Mouse (Mus musculus) right cerebral cortex, adult 18-20 months (tissue): ENCODE results near the gene Ipo11.

Experiments
- DNase-seq: peaks from one replicate; pipeline ENCODE4 v3.0.0; 2022; ENCODE audit warnings: mixed read lengths

The Ipo11 gene

DNA sequence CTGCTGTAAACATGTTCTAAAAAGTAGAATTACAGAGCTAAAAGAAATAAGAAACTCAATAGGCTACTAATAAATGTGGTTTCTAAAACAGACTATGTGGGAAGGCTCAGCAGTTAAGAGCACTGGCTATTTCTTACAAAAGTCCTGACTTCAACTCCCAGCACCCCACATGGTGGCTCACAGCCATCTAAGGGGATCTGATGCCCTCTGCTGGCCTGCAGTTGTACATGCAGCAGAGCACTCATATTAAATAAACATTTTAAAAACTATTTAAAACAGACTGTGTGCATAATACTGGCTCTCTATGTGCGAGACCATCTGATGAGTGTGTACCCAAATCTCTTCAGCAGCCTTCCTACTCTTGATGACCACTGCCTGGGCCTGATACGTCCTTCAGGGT lies 42.5 kb downstream of the Ipo11 start:
- DNase-seq: no peak

DNA sequence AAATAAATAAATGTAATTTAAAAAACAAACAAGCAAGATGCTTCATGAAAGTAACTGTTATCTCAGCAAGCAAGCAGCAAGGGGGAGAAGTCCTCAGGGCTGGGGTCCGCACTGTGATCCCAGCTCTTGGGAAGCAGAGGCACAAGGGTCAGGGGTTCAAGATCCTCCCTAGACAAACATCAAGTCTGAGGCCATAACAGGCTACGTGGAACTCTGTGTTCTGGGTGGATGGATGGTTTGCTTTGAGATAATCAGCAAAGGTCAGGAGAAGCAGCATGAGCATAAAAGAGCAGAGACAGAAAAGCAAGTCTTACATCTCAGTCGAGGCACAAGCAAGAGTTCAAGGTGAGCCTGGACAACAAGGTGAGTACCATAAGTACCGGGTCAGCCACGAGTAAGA lies 43.1 kb downstream of the Ipo11 start:
- DNase-seq: no peak

DNA sequence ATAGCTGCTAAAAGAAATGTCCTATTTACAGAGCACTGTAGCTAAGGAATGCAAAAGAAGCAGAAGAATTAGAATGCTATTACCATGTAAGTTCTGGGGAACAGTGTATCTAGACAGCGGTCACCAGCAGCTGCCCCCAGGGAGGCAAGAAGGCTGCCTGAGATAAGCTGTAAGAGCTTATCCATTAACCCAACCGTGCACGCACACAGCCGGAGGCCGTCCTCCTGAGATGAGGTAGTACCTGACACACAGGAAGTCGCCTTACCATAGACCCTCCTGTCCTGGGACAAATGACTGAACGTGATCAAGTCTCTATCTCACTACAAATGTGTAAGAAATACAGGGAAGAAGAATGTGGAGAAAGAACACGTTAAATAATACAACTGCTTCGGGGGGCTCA lies 43.6 kb downstream of the Ipo11 start:
- DNase-seq: no peak

DNA sequence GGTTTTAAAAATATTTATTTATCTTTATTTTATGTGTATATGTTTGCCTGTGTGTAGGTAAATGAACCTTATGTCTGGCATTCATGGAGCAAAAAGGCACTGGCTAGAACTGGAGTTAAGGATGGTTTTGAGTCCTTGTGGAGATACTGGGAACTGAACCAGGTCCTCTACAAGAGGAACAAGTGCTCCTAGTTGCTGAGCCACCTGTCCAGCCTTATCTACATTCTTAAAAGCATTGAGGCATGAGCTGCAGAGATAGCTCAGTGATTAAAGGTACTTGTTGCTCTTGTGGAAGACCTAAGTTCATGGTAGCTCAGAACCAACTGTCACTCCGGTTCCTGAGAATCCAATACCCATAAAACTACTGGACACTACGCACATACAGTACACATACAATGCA lies 49.4 kb downstream of the Ipo11 start:
- DNase-seq: no peak

DNA sequence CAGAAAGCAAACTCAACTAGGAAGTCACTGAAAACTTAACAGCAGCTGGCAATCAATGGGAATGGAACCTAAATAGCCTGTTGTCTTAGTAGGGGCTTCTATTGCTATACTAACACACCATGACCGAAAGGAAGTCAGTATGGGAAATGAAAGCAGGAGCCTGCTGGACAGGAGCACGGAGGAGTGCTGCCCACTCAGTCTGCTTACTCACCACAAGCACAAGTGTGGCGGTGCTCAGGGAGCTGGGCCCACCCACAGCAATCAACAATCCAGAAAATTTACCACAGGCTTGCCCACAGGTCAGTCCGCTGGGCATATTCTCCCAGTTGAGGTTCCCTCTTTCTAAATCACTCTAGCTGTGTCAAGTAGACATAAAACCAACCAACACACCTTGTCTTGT lies 52.5 kb downstream of the Ipo11 start:
- no peak for DNase-seq

DNA sequence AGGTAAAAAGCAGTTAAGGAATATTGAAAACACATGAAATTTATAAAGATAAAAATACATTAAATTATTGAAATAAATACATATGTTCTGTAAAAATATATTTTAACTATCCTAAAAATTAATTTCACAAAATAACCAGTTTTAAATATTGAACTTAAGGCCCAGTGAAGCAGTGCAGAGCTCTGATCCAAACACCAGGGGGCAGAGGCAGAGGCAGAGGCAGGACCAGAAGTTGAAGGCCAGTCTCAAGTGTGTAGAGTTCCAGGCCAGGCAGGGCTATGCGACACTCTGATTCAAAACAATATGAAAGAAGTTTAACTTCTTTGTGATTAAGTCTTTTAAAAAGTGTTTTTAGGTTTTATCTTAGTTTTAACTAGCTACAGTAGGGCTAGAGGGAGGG lies 60.5 kb downstream of the Ipo11 start:
- no peak for DNase-seq

DNA sequence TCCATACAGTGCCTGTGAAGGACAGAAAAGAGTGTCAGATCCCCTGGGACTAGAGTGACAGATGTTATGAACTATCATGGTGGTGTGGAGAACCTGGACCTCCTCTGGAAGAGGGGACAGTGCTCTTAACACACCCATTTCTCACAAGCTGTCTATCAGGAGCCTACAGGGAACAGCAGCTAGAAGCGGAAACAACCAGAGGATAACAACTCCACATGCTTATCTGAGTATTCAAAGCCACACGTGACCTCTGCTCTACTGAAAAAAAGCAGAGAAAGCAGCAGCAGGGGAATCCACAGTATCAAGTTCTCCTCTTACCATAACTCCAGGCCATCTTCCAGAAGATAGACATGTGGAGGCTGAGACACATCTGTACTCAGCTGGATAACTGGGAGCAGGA lies 71.2 kb downstream of the Ipo11 start:
- no peak for DNase-seq

DNA sequence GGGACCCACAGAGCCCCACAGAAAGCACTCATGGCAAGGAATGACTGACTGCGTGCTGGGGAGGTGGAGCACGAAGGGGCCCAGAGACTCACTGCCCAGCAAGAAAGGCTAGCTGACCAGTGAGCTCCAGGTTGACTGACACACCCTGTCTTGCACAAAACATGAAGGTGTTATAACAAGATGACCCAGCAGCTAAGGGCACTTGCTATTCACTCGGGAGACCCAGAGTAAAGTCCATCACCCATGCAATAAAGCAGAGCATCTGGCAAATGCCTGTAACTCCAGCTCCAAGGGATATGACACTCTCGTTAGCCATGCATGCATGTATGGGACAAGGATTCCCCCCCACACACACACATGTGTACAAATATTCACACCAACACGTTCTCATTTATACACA lies 78.0 kb downstream of the Ipo11 start:
- no peak for DNase-seq

DNA sequence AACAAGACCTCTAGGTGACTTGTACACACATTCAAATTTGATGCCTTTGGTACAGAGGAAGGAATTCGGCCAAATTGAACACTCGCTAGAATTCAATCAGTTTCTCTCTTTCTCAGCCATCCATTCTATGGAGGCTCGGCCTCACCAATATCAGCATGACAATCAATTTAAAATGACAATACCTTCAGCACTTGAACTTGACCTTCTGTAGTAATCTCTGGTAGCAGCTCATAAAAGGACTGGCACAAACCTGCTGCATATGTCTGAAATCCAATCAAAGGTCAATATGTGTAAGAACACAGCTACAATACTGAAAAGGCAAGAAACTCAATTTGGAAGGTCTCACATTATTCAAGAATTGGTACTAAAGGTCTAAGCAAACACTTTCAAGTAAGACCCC lies 80.2 kb downstream of the Ipo11 start:
- DNase-seq: no peak

DNA sequence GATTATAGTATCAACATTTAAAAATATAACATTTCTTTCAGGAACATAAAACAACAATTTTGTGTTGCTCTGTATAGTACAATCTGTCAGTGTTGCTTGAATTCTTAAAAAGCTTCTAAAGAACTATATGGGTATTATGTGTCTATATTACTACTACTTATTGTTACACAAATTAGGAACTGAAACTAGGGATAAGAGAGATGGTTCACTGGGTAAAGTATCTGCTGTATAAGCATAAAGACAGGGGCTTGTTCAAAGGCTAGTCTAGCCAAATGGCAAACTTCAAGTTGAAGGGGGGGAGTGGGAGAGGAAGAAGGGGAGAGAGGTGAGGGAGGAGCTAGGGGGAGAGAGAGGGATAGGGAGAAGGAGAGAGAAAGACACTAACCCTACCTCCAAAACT lies 89.2 kb downstream of the Ipo11 start:
- no peak for DNase-seq

DNA sequence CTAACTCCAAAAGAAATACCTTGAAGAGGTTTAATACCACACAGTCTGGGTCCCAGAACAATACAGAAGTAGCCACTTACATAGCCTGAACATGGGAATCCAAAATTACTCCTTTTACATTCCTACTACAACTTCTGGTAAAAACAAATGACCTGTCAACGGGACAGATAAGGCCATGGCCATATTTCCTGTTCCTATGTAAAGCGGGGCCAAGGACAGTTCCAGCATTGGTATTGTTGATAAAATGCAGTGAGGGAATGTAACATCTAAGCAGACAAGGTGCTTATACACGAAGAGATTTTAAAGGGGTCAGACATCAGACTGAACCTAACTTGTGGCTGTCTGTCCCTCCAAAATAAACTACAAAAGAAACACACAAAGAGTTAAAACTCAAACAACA lies 91.8 kb downstream of the Ipo11 start:
- DNase-seq: no peak

DNA sequence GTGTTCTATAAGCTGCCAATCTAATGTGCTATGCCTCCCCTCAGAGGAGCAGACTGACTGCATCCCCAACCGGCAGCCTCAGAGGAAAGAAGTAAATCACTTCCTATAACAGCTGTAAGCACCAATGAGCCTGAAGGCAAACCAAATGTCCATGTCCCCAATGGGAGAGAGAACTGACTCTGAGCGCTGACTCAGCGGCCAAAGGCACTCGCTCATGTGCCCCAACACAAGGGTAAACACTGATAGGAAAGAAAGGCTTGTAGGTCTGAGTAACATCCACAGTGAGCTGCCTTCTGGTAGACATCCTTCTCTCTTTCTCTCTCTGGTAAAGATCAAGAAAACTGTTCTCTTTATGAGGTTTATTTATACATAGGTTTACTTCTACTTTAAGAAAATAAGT lies 94.2 kb downstream of the Ipo11 start:
- DNase-seq: no peak

DNA sequence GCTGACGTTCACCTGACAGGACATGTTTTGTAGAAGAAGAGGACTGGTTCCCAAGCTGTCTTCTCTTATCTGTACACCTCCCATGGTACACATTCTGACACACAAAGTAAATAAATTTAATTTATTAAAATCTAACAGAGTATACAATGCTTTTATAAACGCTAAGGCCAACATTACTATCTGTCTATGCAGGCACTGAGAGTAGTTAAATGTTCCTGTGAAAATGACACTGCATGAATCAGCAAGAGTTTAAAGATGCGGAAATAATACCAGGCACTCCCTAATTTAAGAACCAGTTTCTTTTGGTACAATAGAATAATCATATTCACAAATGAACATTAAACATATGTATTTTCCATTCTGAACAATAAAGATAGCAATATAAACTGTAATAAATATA lies 98.0 kb downstream of the Ipo11 start:
- DNase-seq: no peak

DNA sequence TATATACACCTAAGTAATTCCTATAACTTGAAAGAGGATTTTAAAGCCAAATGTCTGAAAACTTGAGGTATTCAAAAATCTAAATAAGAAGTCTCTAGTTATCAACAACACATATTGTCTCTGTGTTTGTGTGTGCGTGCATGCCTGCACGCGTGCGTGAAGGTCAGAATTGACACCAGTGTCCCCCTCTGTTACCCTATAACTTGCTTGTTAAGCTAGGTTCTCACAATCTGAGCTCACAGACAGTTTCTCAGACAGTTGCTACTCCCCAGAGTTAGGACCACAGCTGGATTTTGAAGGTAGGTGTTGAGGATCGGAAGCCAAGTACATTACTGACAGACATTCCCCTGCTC lies 100.3 kb downstream of the Ipo11 start:
- no peak for DNase-seq

DNA sequence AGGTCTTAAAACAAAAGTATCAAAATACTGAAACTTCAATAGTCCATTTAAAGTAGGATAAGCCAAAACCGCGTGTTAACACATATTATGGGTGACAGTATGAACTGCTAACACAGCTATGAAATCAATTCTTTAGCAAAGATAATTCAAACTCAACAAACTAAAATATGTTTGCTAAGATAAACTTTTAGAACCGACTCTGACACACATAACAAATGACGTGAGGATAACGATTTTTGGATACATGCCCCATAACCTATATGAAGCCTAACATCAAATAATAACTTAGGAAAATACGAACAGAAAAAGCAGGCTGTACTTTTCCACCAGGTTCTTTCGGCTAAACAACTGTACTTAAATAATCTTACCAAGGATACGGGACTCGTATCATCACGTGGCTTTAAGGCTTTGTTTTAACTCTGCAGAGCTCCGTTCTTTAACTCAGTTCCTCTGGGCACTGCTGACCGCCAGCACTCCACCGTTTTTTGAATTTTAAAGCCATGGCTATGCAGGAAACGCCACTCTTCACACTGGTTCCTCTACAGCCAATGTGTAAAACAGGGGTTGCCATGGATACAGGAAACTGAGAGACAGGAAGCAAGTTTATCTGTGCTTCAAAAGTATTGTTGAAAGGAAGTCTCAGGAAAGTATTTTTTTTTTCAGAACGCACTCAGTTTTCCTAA lies 100.8 kb downstream of the Ipo11 start:
- peak; percentile 20 for DNase-seq

DNA sequence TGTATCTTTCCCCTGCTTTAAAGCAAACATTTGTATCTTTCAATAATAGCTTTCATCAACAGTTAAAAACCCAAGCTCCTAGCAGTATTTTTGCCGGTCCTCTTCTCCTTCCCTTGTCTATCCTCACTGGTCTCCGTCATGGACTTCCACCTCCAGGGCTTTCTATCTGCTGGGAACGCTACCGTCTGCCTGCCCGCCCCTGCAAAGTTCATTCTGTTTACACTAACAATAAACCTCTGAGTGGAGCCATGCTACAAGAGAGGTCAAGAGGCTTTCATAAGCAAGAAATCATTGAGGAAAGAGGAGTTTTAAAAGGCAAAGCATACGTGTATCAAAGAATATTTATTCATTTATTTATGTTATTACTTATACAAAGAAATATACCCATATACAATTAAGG lies 106.7 kb downstream of the Ipo11 start:
- no peak for DNase-seq

DNA sequence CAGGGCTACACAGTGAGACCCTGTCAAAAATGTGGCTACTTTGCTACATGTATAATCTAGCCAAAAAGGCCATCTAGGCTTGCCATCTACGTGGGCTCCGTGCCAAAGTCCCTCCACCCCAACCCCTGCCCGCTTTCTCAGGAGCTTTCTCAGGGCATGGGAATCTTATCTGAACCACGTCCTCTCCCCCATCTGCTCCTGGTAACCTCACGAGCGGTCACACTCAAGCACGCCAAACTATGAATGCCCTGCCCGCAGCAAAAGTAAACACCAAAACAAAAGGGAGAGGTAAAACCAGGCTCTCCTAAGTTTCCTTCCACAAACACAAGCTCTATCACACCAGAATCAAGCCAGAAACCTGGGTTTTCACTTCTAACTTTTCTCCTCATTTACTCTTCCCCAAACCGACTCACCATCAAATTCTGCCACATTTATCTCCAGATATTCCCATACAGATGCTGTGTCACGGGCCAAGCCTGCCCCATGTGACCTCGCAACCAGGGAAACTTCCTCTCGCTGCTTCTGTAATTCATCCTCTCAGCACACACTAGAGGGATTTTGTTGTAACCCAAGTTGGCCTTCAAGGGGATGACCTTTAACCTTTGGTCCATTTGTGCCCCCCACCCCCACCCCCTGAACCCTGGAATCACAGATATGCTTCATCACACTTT lies 107.3 kb downstream of the Ipo11 start:
- no peak for DNase-seq

DNA sequence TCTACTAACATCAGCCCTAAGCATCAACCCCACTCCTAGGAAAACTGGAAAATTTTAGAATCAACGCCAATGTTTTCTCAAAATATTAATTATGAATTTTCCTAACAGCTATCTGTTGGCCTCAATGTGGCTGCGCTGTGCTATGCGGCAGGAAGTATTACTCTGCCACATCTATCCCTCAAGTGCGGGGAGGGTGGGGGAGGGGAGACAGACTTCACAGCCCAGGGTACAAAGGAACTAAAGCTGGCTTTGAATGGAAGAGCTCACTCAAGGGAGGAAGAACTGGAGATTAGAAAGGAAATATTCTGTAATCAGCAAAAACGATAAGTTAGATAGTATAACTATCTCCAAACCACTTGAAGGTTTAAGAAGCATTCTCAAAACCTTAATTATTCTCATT lies 111.1 kb downstream of the Ipo11 start:
- no peak for DNase-seq

DNA sequence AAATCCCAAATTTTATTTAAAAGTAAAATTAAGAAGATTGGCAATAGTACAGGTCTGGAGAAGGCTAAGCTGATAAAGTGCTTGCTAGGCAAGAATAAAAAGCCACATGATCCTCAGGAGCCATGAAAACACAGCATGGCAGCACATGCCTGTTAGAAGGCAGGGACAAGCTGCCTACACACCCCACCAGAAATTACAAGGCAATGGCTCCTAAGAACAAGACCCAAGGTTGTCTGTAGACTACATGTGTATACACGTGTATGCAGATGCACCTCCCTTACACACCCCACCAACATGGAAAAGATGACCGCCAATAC lies 112.9 kb downstream of the Ipo11 start:
- no peak for DNase-seq

DNA sequence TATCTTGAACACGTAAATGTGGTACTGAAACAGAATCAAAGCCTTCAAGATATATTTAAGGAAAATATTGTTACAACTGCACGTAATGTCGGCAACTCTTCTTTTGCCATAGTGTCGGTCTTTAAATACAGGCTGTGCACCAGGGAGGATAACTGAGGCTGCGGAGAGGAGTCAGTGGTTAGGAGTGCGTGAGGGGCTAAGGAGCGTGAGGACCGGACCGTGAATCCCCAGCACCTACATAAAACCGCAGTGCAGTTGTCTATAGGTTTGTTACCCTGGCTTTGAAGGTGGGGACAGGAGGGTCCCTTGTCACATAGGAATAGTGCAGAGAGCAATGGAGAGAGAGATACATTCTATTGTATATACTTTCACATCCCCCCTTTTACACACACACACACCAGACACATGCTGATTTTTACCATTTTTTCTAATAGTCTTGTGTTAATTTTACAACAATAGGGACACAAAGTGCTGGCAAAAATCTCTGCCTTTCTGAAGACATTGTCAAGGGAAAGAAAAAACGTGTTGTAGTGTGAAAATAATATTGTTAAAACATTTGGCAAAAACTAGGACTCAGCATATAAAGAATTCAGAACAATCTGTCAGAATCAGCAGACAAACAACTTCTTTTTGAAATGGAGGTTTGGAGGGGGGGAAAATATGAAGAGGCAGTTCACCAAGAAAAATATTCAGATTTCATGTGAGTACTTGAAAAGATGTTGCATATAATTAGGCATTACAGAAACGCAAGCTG lies 113.5 kb downstream of the Ipo11 start:
- no peak for DNase-seq

DNA sequence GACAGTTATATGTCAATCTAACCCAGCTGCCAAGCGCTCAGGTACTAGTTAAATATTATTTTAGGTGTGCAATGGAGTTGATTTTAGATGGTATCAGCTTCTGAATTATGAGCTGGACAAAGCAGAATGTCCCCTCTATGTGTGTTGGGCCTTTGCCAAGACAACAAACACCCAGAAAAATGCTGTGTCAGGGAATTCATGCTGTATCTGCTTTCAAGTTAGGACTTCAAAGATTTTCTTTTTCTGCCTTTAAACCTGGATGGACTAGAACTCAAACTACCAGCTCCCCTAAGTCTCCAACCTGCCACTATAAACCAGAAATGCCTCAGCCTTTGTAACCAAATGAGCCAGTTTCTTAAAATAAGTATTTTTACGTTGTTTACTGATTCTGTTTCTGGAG lies 116.6 kb downstream of the Ipo11 start:
- DNase-seq: no peak

DNA sequence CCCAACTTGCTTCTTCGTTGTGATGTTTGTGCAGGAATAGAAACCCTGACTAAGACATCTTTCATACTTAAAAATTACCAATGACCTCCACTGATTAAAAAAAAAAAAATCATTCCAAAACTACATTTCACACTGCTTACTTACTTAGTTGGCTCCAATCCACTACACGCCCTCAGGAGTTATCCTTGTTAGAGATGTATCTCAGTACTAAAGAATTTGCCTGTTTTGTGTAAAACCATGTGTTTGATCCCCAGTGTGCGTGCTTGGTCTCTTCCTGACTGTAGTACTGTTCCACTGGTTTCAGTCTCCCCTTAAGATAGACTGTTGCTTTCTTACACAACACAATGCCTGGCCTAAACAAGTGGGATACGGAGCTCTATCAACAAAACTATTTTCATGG lies 117.0 kb downstream of the Ipo11 start:
- DNase-seq: no peak

DNA sequence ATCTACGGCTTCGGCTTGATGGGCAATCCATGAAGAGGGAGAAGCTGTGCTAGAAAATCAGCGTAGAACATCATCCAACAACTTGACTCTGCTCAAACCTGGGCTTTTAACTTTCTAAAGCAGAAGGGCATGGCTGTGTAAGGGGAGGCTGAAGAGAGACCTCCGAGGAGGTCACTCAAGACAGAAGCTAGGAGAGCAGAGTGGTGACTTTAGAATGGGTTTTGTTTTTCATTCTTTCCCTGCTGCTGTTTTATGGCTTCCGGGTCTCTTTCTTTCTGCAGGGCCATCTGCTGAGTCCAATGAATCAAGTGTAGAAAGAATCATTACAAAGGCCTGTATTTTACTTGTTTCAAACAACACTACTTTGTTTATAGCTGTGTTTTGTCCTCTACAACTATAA lies 119.7 kb downstream of the Ipo11 start:
- DNase-seq: no peak

DNA sequence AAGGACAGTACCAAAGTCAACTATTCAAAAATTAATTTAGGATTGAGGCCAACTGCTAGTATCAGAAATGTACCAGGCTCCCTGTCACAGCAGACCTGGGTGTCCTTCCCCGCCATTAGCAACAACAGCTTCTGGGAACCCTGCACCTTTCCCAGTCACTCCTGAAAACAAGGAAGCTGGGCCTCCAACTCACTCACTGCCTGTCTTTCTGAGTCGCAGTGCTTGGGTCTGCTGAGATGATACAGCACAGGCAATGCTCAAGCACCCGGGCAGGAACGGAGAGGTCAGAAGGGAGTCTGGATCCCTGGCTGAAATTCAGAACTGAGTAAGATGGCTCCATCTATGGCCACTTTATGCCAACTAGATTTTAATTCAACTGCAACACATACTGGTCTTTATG lies 123.2 kb downstream of the Ipo11 start:
- no peak for DNase-seq

DNA sequence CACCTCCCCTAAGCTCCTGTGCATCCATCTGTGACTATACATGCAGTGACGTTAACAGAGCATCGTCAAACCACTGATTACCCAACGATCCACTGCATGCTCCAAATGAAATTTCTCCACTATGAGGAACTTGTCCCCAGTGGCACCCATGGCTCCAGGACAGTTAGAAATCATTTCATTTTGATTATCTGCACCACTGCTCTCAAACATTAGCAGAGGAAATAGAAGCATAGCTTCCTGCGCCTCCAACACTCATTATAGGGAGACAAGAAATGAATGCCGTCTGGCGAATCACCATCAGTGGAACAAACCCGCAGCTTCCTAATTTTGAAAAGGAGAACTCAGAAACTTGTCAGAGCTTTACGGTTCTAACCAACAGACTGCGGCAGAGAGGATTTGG lies 123.7 kb downstream of the Ipo11 start:
- DNase-seq: no peak
